Mouse (Mus musculus) megakaryocyte, embryonic 14.5 days (primary cell): ENCODE measurements around the gene Ppp1r12b.

Experiments used
- FLI1 ChIP-seq: IDR thresholded peaks from 2 replicates; pipeline ENCODE4 v1.6.1; 2012; ENCODE audit warnings: low read length, inconsistent platforms, mixed read lengths
- GATA1 ChIP-seq: IDR thresholded peaks from 3 replicates; pipeline ENCODE4 v1.6.1; 2012; ENCODE audit warnings: mixed read lengths, low read length, inconsistent platforms, borderline replicate concordance

GRCm38 (mm10) chr1:134771999-134772398, 183.7 kb downstream of the Ppp1r12b start:
- no peak for TF ChIP-seq GATA1
- TF ChIP-seq FLI1, result no peak
